Mouse (Mus musculus): ENCODE results near the gene Ugt2b34. TPM values are rescaled to one million over a fixed set of nuclear protein-coding genes. Genes with fewer than 3 reads are reported as not detected.
"Not testable (repeated sequence)": the region's sequence is repeated elsewhere in the genome, so short reads cannot be mapped to it uniquely, and the experiment has no call there.

Ugt2b34 gene
- not detected for total RNA-seq (2021)
- long read RNA-seq, experiment 1 = 0 reads
- long read RNA-seq, experiment 2 = 0 reads

DNA sequence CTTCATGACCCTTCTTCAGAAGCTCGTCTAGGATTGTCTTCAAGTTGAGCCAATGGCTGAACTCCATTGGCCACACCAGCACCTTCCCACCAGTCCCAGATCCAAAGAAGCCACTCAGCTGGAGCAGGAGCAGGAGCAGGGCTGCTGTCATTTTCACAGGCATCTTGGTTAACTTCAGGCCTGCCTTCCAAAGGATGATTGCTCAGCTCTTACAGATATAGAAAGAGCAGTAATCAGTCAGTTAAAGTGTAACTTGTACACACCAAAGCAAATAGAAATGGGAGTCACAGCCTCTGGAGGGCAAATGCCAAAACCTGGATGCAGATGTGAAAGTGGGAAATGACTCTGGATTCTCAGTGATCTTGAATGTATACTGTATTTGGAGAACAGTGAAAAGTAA, at the start of gene Ugt2b34:
Gene Ugt2b34 (minus strand): TSS at position 180 of the 400 bp plus-strand sequence.
- DNase-seq = no peak

DNA sequence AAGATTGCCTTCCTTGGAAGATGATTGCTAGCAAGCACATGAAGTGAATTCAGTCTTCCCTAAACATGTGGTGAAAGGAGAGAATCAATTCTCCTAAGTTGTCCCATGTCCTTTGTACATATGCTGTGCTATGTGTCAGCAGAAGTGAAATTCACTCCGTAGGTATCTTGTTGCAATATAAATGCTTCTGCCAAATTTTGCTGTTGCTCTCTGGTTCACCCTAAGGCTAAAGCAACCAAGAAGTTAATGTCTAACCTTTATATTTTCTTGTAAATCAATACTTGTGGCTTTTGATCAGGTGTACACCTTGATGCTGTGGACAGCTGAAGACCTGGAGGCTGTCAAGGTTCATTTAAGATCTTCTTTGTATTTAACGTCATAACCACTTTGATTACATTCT, 35.4 kb upstream of the Ugt2b34 start:
- no peak for DNase-seq

DNA sequence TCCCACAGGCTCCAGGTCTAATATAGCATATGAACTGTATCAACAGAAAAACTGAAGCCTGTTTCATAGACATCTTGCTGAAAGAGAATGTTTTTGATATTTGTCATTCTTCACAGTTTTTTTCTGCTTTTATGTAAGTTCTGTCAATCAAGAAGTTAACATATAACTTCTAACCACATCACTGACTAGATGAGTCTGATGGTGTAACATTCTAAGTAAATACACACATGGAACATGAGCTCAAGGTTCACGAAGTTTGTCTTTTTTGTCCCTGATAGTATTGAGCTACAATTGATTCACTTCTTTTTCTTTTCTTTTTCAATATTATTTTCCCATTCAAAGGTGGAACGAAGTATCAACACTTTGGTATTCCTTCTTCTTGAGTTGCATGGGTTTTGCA, 19.7 kb upstream of the Ugt2b34 start, which contains the start of gene Ugt2b1:
Gene Ugt2b1 (minus strand): TSS at position 105 of the 400 bp plus-strand sequence.
- DNase-seq = no peak

DNA sequence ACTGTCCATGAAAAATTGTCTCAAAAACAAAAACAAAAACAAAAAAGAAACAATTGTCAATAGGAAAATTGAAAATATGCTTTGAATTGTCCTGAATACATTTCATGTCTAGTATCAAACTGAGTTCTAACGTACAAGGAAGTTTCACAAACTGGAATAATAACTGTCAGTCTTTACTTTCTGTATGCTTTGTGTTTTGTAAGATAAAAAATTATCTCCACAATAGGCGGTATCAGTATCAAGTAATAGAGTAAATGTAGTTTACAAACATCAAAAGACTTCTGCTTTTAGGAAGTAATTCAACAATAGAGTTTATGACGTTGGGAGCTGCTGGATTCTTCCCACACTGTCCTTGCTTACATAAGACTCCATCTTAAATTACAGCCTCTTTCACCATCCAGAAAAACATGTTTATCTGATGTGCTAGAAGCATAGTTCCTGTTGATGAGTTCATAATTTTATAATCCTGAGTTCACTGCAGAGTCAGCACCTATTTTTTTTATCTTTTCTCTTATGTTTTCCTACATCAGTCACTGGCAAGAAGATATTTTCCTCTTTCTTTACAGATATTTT, 14.0 kb upstream of the Ugt2b34 start:
- DNase-seq = no peak

DNA sequence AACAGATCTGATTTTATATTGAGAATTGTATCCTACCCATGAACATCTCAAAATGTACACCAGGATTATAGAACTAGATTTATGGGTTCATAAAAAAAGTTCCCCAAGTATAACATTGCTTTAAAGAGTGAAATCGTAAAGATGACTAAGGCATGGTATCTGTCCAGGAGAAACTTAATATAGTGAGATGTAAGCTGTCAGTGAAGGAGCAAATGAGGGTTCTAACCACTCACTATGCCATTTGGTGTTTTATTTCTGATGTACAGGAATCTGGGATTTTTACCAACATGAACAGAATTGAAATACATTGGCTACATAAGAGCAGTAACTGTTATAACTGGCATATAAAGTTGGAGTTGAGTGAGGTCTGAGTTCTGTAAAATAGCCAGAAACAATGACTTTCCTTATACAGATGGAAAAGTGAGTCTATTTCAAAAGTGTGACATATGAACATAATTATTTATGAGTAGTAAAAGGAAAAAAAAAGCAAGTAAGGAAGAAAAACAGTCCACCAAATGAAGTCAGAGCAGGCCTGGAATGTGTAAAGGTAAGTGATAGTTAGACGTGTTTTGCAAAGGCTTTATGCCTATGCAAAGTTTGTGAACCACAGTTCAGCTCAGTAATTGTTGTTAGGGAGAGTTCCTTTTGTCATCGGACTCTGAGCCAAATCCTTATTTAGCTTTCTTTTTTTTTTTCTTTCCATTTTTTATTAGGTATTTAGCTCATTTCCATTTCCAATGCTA, 4.8 kb upstream of the Ugt2b34 start:
- DNase-seq = no peak

DNA sequence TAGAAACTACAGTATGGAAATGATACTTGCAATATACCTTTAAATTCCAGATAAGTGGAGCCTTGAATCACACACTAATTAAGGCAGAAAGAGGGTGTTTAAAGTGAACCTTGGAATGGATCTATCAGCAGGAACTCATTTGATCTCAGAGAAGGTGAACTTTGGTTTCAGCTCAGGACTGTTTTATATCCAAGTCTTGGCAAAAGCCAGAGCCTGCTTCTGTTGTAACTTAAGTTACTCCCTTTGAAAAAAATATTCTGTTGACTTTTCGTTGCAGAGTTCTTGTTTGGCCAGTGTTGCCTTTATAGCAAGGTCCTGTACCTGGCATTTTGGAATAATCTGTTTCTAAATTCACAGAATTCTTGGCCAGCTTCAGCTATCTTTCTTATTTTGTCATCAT, 4.0 kb upstream of the Ugt2b34 start:
- DNase-seq = no peak

DNA sequence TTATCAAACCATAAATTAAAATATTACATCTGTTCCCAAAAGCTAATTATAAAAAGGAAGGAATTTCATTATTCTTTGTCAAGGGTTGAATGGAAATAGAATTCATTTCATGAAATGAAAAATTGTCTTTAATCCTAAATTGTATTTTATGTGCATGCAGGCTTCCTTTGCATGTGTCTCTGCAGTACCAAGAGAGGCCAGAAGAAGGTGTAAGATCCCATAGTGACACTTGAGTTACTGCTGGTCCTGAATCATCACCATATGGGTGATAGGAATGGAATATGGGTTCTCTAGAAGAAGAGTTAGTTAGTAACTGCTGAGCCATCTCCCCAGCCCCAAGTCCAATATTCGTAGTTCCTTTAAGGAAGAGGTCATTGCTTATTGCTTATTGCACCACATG, 16.8 kb downstream of the Ugt2b34 start:
- DNase-seq = no peak

DNA sequence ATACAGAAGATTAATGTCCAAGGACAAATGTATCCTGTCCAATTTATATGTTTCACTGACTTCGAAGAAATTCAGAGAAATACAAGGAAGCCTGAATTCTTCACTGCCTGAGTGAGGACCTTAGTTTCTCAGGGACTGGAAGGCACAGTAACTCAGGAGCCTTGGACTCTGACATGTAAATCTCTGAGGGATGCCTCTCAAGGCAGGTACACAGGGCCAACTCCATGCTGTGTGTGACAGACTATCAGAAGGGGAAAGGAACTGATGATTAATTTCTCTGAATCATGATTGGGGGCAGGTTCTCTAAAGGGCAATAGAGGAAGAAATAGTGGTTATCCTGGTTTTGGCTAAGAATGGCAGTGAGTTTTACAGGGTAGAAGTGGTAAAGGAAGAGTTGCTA, 18.3 kb downstream of the Ugt2b34 start:
- DNase-seq = no peak

DNA sequence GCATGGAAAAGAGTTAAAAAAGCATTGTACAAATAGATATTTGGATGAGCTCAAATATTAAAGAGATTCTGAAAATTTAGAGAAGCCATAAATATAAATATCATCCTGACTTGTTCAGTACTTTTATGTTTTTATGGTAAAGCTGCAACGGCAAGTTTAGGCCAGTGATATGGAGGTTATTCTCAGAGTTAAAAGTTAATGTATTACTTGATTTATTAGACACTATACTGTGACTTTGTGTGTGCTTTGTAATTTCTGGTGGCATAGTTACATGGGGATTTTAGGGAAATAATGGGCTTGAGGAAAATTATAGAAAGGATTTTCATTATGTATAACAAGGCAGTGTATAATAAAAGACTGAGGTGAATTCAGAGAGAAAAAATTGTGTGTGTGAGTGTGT, 19.7 kb downstream of the Ugt2b34 start:
- no peak for DNase-seq

DNA sequence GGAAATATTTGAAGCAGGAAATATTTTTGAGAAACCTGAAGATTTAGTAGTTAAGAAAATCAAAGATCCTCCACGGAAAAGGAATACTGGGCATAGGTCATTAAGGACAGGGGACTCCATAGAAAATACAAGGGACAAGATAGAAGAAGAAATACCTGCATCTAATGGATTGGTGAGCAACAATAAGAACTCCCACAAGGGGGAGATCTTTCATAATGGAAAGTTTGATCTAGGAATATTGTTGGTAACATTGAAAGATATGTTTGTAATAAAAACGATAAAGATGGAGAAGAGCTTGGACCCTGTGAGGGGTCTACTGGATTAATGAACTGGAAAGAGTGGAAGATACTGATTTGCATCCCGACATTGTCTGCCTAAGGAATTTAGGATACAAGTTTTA, 20.1 kb downstream of the Ugt2b34 start:
- no peak for DNase-seq

DNA sequence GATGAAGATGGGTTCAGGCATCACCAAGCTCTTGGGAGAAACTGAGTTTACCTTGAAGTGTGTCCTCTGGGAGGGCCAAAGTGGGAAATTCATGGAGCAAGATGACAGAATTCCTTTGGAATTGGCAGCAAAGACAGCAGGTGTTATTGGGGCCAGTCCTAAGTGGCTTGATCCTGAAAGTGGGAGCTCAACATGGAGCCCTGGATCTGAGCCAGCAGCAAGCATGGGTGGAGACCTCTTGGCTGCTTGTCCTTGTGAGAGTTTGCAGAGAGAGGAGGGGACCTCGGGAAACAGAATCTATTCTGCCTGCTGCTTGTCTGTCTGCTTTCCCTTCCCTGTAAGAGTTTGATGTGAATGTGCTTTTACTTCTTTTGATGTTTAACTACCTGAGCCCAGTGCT, 34.9 kb downstream of the Ugt2b34 start:
- DNase-seq = no peak

DNA sequence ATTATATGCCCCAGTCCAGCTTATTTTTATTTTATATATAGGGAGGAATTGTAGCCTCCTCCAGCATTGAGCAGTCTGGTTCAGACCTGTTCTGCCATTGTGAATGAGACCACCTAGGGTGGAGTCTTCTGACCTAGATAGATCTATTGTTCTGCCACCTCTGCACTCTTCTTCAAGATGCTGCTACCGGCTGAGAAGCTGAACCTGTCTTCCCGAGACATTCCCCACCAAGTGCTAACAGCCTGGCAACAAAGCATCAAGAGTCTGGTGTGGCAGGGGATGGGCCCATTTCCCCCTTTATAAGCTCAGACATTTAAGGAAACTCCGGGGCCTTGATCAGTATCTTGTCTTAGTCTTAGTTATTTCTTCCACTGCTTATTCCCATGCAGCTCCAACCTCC, 48.4 kb downstream of the Ugt2b34 start:
- no peak for DNase-seq

DNA sequence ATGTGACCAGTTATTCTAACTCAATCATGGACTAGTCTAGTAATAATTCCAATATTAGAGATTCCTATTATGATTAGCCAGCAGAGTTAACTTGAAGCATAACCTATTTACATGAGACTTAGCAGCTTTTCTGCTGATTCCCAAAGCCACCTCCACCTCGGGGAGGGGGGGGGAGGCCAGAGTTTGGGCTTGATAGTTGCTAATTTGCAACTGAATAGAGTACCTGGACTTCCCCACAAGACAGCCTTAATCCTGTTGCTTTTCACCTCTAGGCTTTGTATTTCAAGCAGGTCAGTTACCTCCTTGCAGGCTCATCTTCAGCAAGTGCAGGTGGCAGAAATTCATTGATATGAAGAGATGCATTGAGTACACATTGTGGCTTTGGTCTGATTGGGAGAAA, 49.1 kb downstream of the Ugt2b34 start:
- no peak for DNase-seq

DNA sequence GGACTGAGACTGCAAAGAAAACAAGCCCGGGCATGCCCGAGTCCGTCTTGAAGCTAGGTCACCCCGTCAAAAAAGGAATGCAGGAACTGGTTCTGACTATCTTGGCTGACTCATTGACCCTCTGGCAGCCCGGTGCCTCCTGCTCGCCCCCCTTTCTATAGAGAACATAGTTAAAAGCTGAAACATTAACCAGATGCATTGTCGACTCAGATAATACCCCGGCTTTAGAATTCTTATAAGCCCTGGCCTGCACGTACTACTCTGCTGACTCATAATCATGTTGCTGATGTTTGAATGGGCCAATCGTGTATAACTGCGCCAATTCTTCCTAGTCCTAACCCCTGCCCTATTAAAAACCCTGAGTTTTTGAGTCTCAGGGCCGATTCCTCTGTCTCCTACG, 50.2 kb downstream of the Ugt2b34 start:
- DNase-seq = not testable (repeated sequence)

DNA sequence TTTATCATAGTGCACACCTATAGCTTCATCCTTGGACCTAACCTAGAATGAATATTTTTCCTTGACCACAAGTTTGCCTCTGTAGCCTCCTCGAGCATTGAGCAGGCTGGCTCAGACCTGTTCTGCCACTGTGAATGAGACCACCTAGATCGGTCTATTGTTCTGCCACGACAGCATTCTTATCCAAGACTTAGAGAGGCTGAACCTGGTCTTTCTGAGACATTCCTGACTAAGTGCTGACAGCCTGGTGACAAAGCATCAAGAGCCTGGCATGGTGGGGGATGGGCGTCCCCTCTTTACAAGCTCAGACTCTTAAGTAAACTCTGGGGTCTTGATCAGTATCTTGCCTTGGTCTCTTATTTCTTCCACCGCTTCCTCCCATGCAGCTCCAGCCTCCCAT, 55.1 kb downstream of the Ugt2b34 start:
- no peak for DNase-seq

DNA sequence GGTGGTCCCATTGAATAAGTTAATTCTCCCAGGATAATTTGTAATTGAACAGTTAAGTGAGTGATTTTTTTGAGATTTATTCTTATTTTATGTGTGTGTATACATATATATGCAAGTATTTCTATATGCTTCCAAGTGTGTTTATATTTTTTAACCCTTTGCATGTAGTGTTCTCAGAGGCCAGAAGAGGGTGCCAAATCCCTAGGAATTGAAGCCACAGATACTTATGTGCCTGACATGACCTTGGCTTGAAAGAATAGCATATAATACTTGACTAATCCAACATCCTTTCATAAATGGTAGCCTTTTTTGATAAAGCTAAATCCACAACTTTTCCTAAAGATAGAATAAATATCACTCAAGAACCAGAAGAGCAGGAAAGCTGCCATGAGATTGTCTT, 56.6 kb downstream of the Ugt2b34 start:
- DNase-seq = no peak

DNA sequence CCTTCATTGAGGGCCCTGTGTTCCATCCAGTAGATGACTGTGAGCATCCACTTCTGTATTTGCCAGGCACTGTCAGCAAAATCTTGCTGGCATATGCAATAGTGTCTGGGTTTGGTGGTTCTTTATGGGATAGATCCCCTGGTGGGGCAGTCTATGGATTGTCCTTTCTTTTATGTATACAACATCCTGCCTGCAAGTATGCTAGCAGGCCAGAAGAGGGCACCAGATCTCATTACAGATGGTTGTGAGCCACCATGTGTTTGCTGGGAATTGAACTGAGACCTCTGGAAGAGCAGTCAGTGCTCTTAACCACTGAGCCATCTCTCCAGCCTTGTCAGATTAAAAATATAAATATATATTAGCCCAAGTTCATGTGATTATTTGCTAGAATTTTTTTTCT, 65.5 kb downstream of the Ugt2b34 start:
- not testable (repeated sequence) for DNase-seq

DNA sequence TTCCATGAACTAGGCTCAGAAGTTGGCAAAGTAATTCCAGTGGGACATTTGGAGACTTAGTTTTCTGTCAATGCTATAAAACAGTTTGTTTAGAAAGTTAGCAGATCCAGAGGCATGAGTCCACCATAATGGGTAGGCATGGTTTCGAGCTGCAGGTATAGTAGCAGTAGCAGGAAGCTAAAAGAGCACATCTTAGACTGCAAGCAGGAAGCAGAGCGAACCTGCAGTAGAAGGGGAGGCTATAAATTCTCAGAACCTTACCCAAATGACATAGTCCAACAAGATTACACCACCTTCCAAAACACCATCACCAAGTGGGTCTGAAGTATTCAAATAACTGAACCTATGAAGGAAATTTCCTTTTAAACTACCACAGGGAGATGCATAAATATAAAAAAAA, 66.5 kb downstream of the Ugt2b34 start:
- DNase-seq = no peak

Other genes starting within 250 kb of the Ugt2b34 start
- gene Tmprss11b, start 230.6 kb downstream of the Ugt2b34 start, total RNA-seq (2021) = not detected
- not detected for gene Tmprss11e, start 161.1 kb downstream of the Ugt2b34 start, total RNA-seq (2021)
- gene Ythdc1, start 102.7 kb downstream of the Ugt2b34 start, total RNA-seq (2021) = 10 to 100 TPM; 21.7 to 22.0 TPM
- not detected for gene Ugt2b1, start 19.6 kb upstream of the Ugt2b34 start, total RNA-seq (2021)
- not detected for gene Ugt2b35, start 93.9 kb upstream of the Ugt2b34 start, total RNA-seq (2021)
- gene Ugt2b36, start 185.6 kb upstream of the Ugt2b34 start, total RNA-seq (2021) = not detected
- not detected for gene Ugt2b5, start 233.4 kb upstream of the Ugt2b34 start, total RNA-seq (2021)